ENCODE assay signal across 31 mouse cellular contexts in genomic region chr9:99717134-99717533, GRCm38 (mm10). TPM values are rescaled to one million over a fixed set of nuclear protein-coding genes. Genes with fewer than 3 reads are reported as not detected.
DNase-seq lines count a peak whose midpoint lies in the region; ATAC-seq and TF ChIP-seq lines count a peak whose summit lies in the region.
"Had no signal": no experiment of that assay in that cellular context is flagged by ENCODE, and none has a peak within 500 bp of the region (broad histone marks: within the 10 kb centered on the region; RNA-seq: fewer than 3 reads in every experiment).

TSS of gene Cldn18 (minus strand) at chr9:99717267.

- WGBS in heart, embryonic 11.5 days (ENCODE audit: insufficient replicate concordance), result 85% methylated on average over 14 of the region's 14 CpGs
- 73% methylated on average over 14 of the region's 14 CpGs for WGBS in lung, embryonic 15.5 days
- WGBS in stomach, embryonic 15.5 days, result 74% methylated on average over 14 of the region's 14 CpGs

- H3K27ac ChIP-seq in heart, embryonic 11.5 days (ENCODE audit: low read depth, low read length), result no peak within 1 kb of the TSS
- 0 out of 2 replicates have a peak within 1 kb of the TSS, but pooled peaks have one; percentile 13 for H3K27ac ChIP-seq in lung, embryonic 15.5 days
- no peak within 1 kb of the TSS for H3K27ac ChIP-seq in stomach, embryonic 15.5 days
- H3K27ac ChIP-seq in layer of hippocampus, adult 2 months, result no peak within 1 kb of the TSS
- H3K27ac ChIP-seq: embryonic facial prominence, embryonic 12.5 days; embryonic facial prominence, embryonic 15.5 days; gastrocnemius, adult 2 months; heart, embryonic 13.5 days; hindbrain, embryonic 14.5 days; hindbrain, postnatal 0 days had no signal

- H3K9me3 ChIP-seq in heart, embryonic 11.5 days (replicated peaks; ENCODE audit: control insufficient read depth, low read length), result no peaks in the 10 kb centered on the region
- H3K9me3 ChIP-seq in lung, embryonic 15.5 days, result no peaks in the 10 kb centered on the region
- H3K9me3 ChIP-seq in E14TG2a.4 (ENCODE audit: low read length), result no peaks in the 10 kb centered on the region; the same call in 1 of the 2 replicates
- H3K9me3 ChIP-seq in stomach, embryonic 15.5 days, result no peaks in the 10 kb centered on the region
- H3K9me3 ChIP-seq: embryonic facial prominence, embryonic 12.5 days; embryonic facial prominence, embryonic 15.5 days; heart, embryonic 13.5 days had no signal

- no peak for ATAC-seq in heart, embryonic 11.5 days (replicated peaks; ENCODE audit: insufficient number of reproducible peaks, low FRiP score, low TSS enrichment)
- ATAC-seq in lung, embryonic 15.5 days (ENCODE audit: borderline replicate concordance, extremely low read depth, low FRiP score, low TSS enrichment), result no peak
- peak; percentile 87 for ATAC-seq in stomach, embryonic 15.5 days (ENCODE audit: insufficient read depth, low FRiP score, low read depth)
- ATAC-seq: activated CD4-positive, CD25-positive, alpha-beta regulatory T cell, adult 4 months; forebrain, embryonic 14.5 days; forebrain, postnatal 0 days; hindbrain, postnatal 0 days had no signal

- TF ChIP-seq CTCF in E14TG2a.4 (conservative IDR thresholded peaks at IDR 0.05; ENCODE audit: low read length), result no peak
- no peak for TF ChIP-seq CTCF in layer of hippocampus, adult 2 months (conservative IDR thresholded peaks at IDR 0.05)

- H3K36me3 ChIP-seq in heart, embryonic 11.5 days (ENCODE audit: control insufficient read depth, insufficient read depth, low read length), result no peaks in the 10 kb centered on the region
- H3K36me3 ChIP-seq in lung, embryonic 15.5 days, result no peaks in the 10 kb centered on the region
- H3K36me3 ChIP-seq in E14TG2a.4 (ENCODE audit: insufficient read depth, low read length), result no peaks in the 10 kb centered on the region
- no peaks in the 10 kb centered on the region for H3K36me3 ChIP-seq in stomach, embryonic 15.5 days
- H3K36me3 ChIP-seq: embryonic facial prominence, embryonic 12.5 days; embryonic facial prominence, embryonic 15.5 days; G1E; heart, embryonic 13.5 days had no signal

- H3K27me3 ChIP-seq in heart, embryonic 11.5 days (ENCODE audit: control insufficient read depth, insufficient read depth, low read length), result no peaks in the 10 kb centered on the region
- H3K27me3 ChIP-seq in lung, embryonic 15.5 days, result no peaks in the 10 kb centered on the region
- no peaks in the 10 kb centered on the region for H3K27me3 ChIP-seq in E14TG2a.4 (ENCODE audit: insufficient read depth, low read length)
- H3K27me3 ChIP-seq in stomach, embryonic 15.5 days (replicated peaks), result no peaks in the 10 kb centered on the region
- H3K27me3 ChIP-seq: embryonic facial prominence, embryonic 12.5 days; embryonic facial prominence, embryonic 15.5 days; heart, embryonic 13.5 days had no signal

- H3K9ac ChIP-seq in heart, embryonic 11.5 days (ENCODE audit: low read depth, low read length), result no peak within 1 kb of the TSS
- no peak within 1 kb of the TSS for H3K9ac ChIP-seq in lung, embryonic 15.5 days
- no peak within 1 kb of the TSS for H3K9ac ChIP-seq in stomach, embryonic 15.5 days
- H3K9ac ChIP-seq: embryonic facial prominence, embryonic 12.5 days; embryonic facial prominence, embryonic 15.5 days; forebrain, postnatal 0 days; heart, embryonic 13.5 days; hindbrain, embryonic 14.5 days had no signal

- no peak within 1 kb of the TSS for H3K4me3 ChIP-seq in heart, embryonic 11.5 days (ENCODE audit: low read depth, low read length)
- no peak within 1 kb of the TSS for H3K4me3 ChIP-seq in lung, embryonic 15.5 days
- H3K4me3 ChIP-seq in E14TG2a.4 (replicated peaks; ENCODE audit: low read length), result peak within 1 kb of the TSS; percentile 24; the same call in 1 of the 2 replicates
- H3K4me3 ChIP-seq in stomach, embryonic 15.5 days (replicated peaks), result peak within 1 kb of the TSS; percentile 24
- no peak within 1 kb of the TSS for H3K4me3 ChIP-seq in layer of hippocampus, adult 2 months
- H3K4me3 ChIP-seq: embryonic facial prominence, embryonic 12.5 days; embryonic facial prominence, embryonic 15.5 days; gastrocnemius, adult 2 months; heart, embryonic 13.5 days had no signal

- no peaks in the 10 kb centered on the region for H3K4me1 ChIP-seq in heart, embryonic 11.5 days (ENCODE audit: control insufficient read depth, insufficient read depth, low read length)
- peaks cover 8% of the 10 kb centered on the region; the same call in 1 of the 2 replicates for H3K4me1 ChIP-seq in lung, embryonic 15.5 days
- H3K4me1 ChIP-seq in E14TG2a.4 (replicated peaks; ENCODE audit: low read depth, low read length), result peaks cover 4% of the 10 kb centered on the region
- H3K4me1 ChIP-seq in stomach, embryonic 15.5 days, result no peaks in the 10 kb centered on the region
- H3K4me1 ChIP-seq: embryonic facial prominence, embryonic 12.5 days; embryonic facial prominence, embryonic 15.5 days; heart, embryonic 13.5 days had no signal

- H3K4me2 ChIP-seq in heart, embryonic 11.5 days, result no peak within 1 kb of the TSS
- H3K4me2 ChIP-seq in lung, embryonic 15.5 days, result no peak within 1 kb of the TSS
- H3K4me2 ChIP-seq in stomach, embryonic 15.5 days, result no peak within 1 kb of the TSS
- H3K4me2 ChIP-seq: embryonic facial prominence, embryonic 12.5 days; embryonic facial prominence, embryonic 15.5 days; heart, embryonic 13.5 days; hindbrain, embryonic 14.5 days had no signal

- peak; percentile 80 for DNase-seq in heart, adult 11 months
- DNase-seq in lung, adult 18-20 months, result no peak
- DNase-seq in layer of hippocampus, adult 2 months (ENCODE audit: low spot score in 2 of 2), result no peak
- no peak for DNase-seq in adrenal gland, adult 2 months
- DNase-seq: adrenal gland, postnatal 10 days; adrenal gland, postnatal 36 days; cerebellum, adult 18-20 months; cerebellum, adult 9-11 months; cerebellum, postnatal 25 days; forebrain, postnatal 0 days; gastrocnemius, adult 2 months; gastrocnemius, postnatal 14 days; heart, adult 18-20 months; heart, postnatal 14 days; heart, postnatal 4 days had no signal

RNA-seq across cellular contexts. Expression of gene Cldn18, which starts in this region (rescaled TPM):
- polyA plus RNA-seq in heart, embryonic 11.5 days (2014; fragmentation: Nextera tagmentation; extraction: Ambion mirVana), result 0.13 TPM in 1 of 2 replicates, not detected in the other
- polyA plus RNA-seq in lung, embryonic 15.5 days (2015; fragmentation: Nextera tagmentation; extraction: Ambion mirVana), result 311 and 329 TPM in 2 replicates
- 236 and 267 TPM in 2 replicates for polyA plus RNA-seq in stomach, embryonic 15.5 days (2015; fragmentation: Nextera tagmentation; extraction: Ambion mirVana)
- total RNA-seq in layer of hippocampus, adult 2 months (2021), result not detected
- not detected for total RNA-seq in adrenal gland, adult 2 months (2021)
- polyA plus RNA-seq in adrenal gland, adult 2 months (2012; rRNA removed), result 0.17 TPM in 1 of 2 replicates, not detected in the other
- total RNA-seq: adrenal gland, postnatal 10 days; adrenal gland, postnatal 36 days; common myeloid progenitor, adult 5-6 weeks; forebrain, postnatal 0 days; gastrocnemius, adult 2 months; gastrocnemius, postnatal 14 days; heart, adult 18-20 months; heart, postnatal 14 days; heart, postnatal 4 days; hindbrain, postnatal 0 days had no signal
- polyA plus RNA-seq: activated CD4-positive, CD25-positive, alpha-beta regulatory T cell, adult 4 months; embryonic facial prominence, embryonic 12.5 days; embryonic facial prominence, embryonic 15.5 days; forebrain, embryonic 11.5 days; forebrain, embryonic 14.5 days; forebrain, postnatal 0 days; frontal cortex, adult 2 months; G1E; hindbrain, embryonic 11.5 days; hindbrain, embryonic 14.5 days; hindbrain, postnatal 0 days had no signal

Comparison
In these comparisons a context has a peak if more than half of its experiments do, and no peak if none do; other contexts are left out.
1. RNA of gene Cldn18 (polyA plus RNA-seq): 311 to 329 TPM in lung, embryonic 15.5 days and 236 to 267 TPM in stomach, embryonic 15.5 days; 0.13 TPM in heart, embryonic 11.5 days and 0.17 TPM in adrenal gland, adult 2 months; every median in the first group is over 100 times any median in the second.
2. H3K4me3 ChIP-seq: peak in E14TG2a.4 (single experiment) and stomach, embryonic 15.5 days (single experiment); none in heart, embryonic 11.5 days (single experiment), lung, embryonic 15.5 days (single experiment) and layer of hippocampus, adult 2 months (single experiment).